Mouse (Mus musculus) CH12.LX (cell line): Measurements from ENCODE around the gene Vps41. TPM values are rescaled to one million over a fixed set of nuclear protein-coding genes. Genes with fewer than 3 reads are reported as not detected.

Experiments used
- DNase-seq: peaks from one replicate; pipeline ENCODE4 v3.0.0-alpha.2; 2013; ENCODE audit errors: extremely low read depth
- H3K27ac ChIP-seq: 2 replicates; pipeline ENCODE4 v1.5.1; 2012; ENCODE audit warnings: low read depth, mild to moderate bottlenecking, control low read depth, moderate library complexity; ENCODE audit not compliant: insufficient read depth
- H3K27me3 ChIP-seq: replicated peaks from 2 replicates; pipeline ENCODE3; 2012; ENCODE audit warnings: inconsistent platforms
- H3K36me3 ChIP-seq, 2 experiments: replicated peaks in 1 of 2; 2 replicates each; pipeline versions ENCODE3 to v1.6.1; 2012; ENCODE audit warnings: inconsistent platforms in 1 of 2, low read length in 1 of 2, mild to moderate bottlenecking in 1 of 2, mixed read lengths in 1 of 2, moderate library complexity in 1 of 2; ENCODE audit not compliant: control insufficient read depth in 1 of 2, insufficient read depth in 1 of 2
- H3K4me1 ChIP-seq, 2 experiments: 2 replicates each; pipeline ENCODE4 v1.6.1; 2012; ENCODE audit warnings: inconsistent platforms in 1 of 2, moderate library complexity in 1 of 2; ENCODE audit not compliant: insufficient read depth in 2 of 2, control insufficient read depth in 1 of 2
- H3K4me2 ChIP-seq: 2 replicates; pipeline ENCODE4 v1.6.1; 2012; ENCODE audit warnings: low read depth, mild to moderate bottlenecking, control low read depth; ENCODE audit not compliant: poor library complexity, insufficient read depth, severe bottlenecking
- H3K4me3 ChIP-seq, 3 experiments: fragments of 150-350 bp in 1 of 3; sonication (generic) in 1 of 3; replicated peaks in 1 of 3; 2 replicates each; pipeline versions ENCODE3 to v1.5.1; 2011 to 2012; ENCODE audit warnings: low read depth in 2 of 3, low read length in 2 of 3, mild to moderate bottlenecking in 2 of 3, moderate library complexity in 2 of 3, control low read depth in 1 of 3, improper control_type of control experiment in 1 of 3, inconsistent platforms in 1 of 3, mixed read lengths in 1 of 3; ENCODE audit not compliant: poor library complexity in 1 of 3
- H3K79me2 ChIP-seq: replicated peaks from 2 replicates; pipeline ENCODE4 v1.6.1; 2012; ENCODE audit warnings: mild to moderate bottlenecking, moderate library complexity; ENCODE audit not compliant: control insufficient read depth, poor library complexity, insufficient read depth, severe bottlenecking; ENCODE audit errors: extremely low read depth
- H3K9ac ChIP-seq: 2 replicates; pipeline ENCODE4 v1.6.1; 2012; ENCODE audit warnings: low read depth, mild to moderate bottlenecking, control low read depth, moderate library complexity; ENCODE audit not compliant: insufficient read depth
- H3K9me3 ChIP-seq: replicated peaks from 2 replicates; pipeline ENCODE3; 2012; ENCODE audit warnings: low read length, inconsistent platforms, mixed read lengths
- CHD1 ChIP-seq: IDR thresholded peaks from 2 replicates; pipeline ENCODE4 v1.6.1; 2012; ENCODE audit warnings: low read depth, low read length, improper control_type of control experiment, inconsistent platforms
- CHD2 ChIP-seq: IDR thresholded peaks from 2 replicates; pipeline ENCODE4 v1.6.1; 2011; ENCODE audit warnings: low read length, improper control_type of control experiment
- E2F4 ChIP-seq: IDR thresholded peaks from 2 replicates; pipeline ENCODE4 v1.6.1; 2011; ENCODE audit warnings: low read depth, low read length, improper control_type of control experiment; ENCODE audit not compliant: insufficient replicate concordance
- ELF1 ChIP-seq: IDR thresholded peaks from 2 replicates; pipeline ENCODE4 v1.6.1; 2014; ENCODE audit warnings: low read depth, mild to moderate bottlenecking, inconsistent platforms, low read length, improper control_type of control experiment
- EP300 ChIP-seq: IDR thresholded peaks from 2 replicates; pipeline ENCODE4 v1.6.1; 2011; ENCODE audit warnings: low read length, improper control_type of control experiment
- GABPA ChIP-seq: IDR thresholded peaks from 2 replicates; pipeline ENCODE4 v1.6.1; 2012; ENCODE audit warnings: low read depth, low read length, improper control_type of control experiment, inconsistent platforms; ENCODE audit not compliant: insufficient replicate concordance
- HCFC1 ChIP-seq: IDR thresholded peaks from 2 replicates; pipeline ENCODE4 v1.6.1; 2012; ENCODE audit warnings: low read depth, mild to moderate bottlenecking, inconsistent platforms, low read length, improper control_type of control experiment
- IRF4 ChIP-seq: IDR thresholded peaks from 2 replicates; pipeline ENCODE4 v1.6.1; 2014; ENCODE audit warnings: low read depth, mild to moderate bottlenecking, inconsistent platforms, low read length, improper control_type of control experiment
- JUN ChIP-seq: IDR thresholded peaks from 2 replicates; pipeline ENCODE4 v1.6.1; 2011; ENCODE audit warnings: low read depth, mild to moderate bottlenecking, low read length, improper control_type of control experiment, moderate library complexity; ENCODE audit not compliant: insufficient read depth
- KAT2A ChIP-seq: IDR thresholded peaks from 2 replicates; pipeline ENCODE4 v1.6.1; 2012; ENCODE audit warnings: low read length, improper control_type of control experiment, inconsistent platforms; ENCODE audit not compliant: insufficient replicate concordance
- MAX ChIP-seq: IDR thresholded peaks from 2 replicates; pipeline ENCODE4 v1.6.1; 2011; ENCODE audit warnings: low read length, improper control_type of control experiment
- MXI1 ChIP-seq: IDR thresholded peaks from 2 replicates; pipeline ENCODE4 v1.6.1; 2011; ENCODE audit warnings: mild to moderate bottlenecking, low read depth, low read length, improper control_type of control experiment
- MYC ChIP-seq: IDR thresholded peaks from 2 replicates; pipeline ENCODE4 v1.6.1; 2011; ENCODE audit warnings: low read depth, mild to moderate bottlenecking, improper control_type of control experiment, low read length
- NRF1 ChIP-seq: IDR thresholded peaks from 2 replicates; pipeline ENCODE4 v1.6.1; 2014; ENCODE audit warnings: low read depth, mild to moderate bottlenecking, inconsistent platforms, low read length, improper control_type of control experiment, moderate library complexity
- PAX5 ChIP-seq: IDR thresholded peaks from 2 replicates; pipeline ENCODE4 v1.6.1; 2012; ENCODE audit warnings: low read length, inconsistent platforms, mixed read lengths
- POLR2A ChIP-seq: IDR thresholded peaks from 2 replicates; pipeline ENCODE4 v1.6.1; 2011; ENCODE audit warnings: low read depth, mild to moderate bottlenecking, improper control_type of control experiment, low read length
- POLR2AphosphoS2 ChIP-seq: IDR thresholded peaks from 2 replicates; pipeline ENCODE4 v1.6.1; 2011; ENCODE audit warnings: low read depth, low read length, improper control_type of control experiment
- SIN3A ChIP-seq: IDR thresholded peaks from 2 replicates; pipeline ENCODE4 v1.6.1; 2012; ENCODE audit warnings: low read length, improper control_type of control experiment, inconsistent platforms
- TBP ChIP-seq: conservative IDR thresholded peaks from 2 replicates; pipeline ENCODE4 v1.6.1; 2011; ENCODE audit warnings: low read depth, low read length, improper control_type of control experiment
- USF1 ChIP-seq: IDR thresholded peaks from 2 replicates; pipeline ENCODE4 v1.6.1; 2014; ENCODE audit warnings: low read depth, mild to moderate bottlenecking, inconsistent platforms, low read length, improper control_type of control experiment
- USF2 ChIP-seq: conservative IDR thresholded peaks from 2 replicates; pipeline ENCODE4 v1.6.1; 2011; ENCODE audit warnings: low read depth, low read length, improper control_type of control experiment
- ZC3H11A ChIP-seq: IDR thresholded peaks from 2 replicates; pipeline ENCODE4 v1.6.1; 2012; ENCODE audit warnings: low read depth, mild to moderate bottlenecking, inconsistent platforms, low read length, improper control_type of control experiment
- ZKSCAN1 ChIP-seq: IDR thresholded peaks from 2 replicates; pipeline ENCODE4 v1.6.1; 2012; ENCODE audit warnings: low read depth, inconsistent platforms, low read length, improper control_type of control experiment, borderline replicate concordance
- dilution Hi-C: fragments of 300-500 bp; cut with MboI; formaldehyde crosslinking; loops from 2 replicates; pipeline ENCODE4 v1.14.3; 2020; ENCODE audit warnings: low sequenced_read_pairs; ENCODE audit not compliant: extremely low pct_unique_long_range_greater_than_20kb, extremely low pct_ligation_motif_present
- in situ Hi-C: fragments of 300-500 bp; cut with MboI; formaldehyde crosslinking; loops from 3 replicates; pipeline ENCODE4 v1.14.3; 2019; ENCODE audit warnings: low sequenced_read_pairs, low pct_ligation_motif_present, low pct_unique_long_range_greater_than_20kb, mixed read lengths
- polyA plus RNA-seq: library from polyadenylated mRNA; unstranded; fragments of >175 nt; gene quantifications from 2 replicates; pipeline ENCODE4 v1.2.1, GENCODE M21; 2012; ENCODE audit warnings: low read depth; ENCODE audit not compliant: insufficient read length
- total RNA-seq, 2 experiments: library from RNA; depleted of rRNA; stranded (reverse); fragments of 300-350 nt in 1 of 2; fragments of >200 nt in 1 of 2; gene quantifications; 2 replicates each; pipeline ENCODE4 v1.2.3; 2012 to 2014

The Vps41 gene
- total and polyA plus RNA-seq, 3 experiments = 41.7 to 59.2 (median 48.1) TPM

DNA sequence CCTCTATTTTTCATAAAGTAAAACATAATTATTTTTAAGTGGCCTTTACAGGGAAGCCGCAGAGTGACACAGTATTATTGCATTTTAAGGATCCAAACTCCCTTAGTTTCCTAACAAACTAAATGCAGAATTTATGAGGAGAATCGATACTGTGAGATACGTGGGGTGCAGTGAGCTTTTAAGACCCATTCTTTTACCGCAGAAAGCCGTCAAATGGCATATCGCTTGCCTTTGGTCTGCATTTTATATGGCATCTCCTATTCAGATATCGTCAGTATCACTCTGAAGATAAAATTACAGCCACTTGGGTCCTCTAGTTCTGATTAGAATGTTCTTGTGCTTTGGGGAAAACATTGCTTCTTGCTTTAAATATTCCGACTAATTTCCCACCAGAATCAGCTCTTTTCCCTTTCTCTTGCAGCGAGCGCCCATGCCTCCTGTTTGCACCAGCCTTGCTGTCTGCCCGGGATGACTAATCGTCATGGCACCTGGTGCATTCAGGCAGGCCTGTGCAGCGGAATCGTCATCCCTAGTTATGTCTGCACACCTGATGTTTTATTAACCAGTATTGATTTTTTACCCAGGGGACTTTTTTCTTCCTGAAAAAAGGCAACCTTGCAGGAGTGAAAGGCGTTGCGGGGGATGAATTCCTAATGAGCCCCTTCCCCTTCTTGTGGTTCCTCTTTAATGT is 26.6 kb downstream of the Vps41 start:
- dilution Hi-C loops = no loop called here
- Histone ChIP-seq H3K4me2 (no peak overlapping the region), H3K36me3 (peaks cover 19 to 43% of the 10 kb centered on the region in 2 experiments), H3K9me3 (peaks cover 9% of the 10 kb centered on the region), H3K79me2 (0 out of 2 replicates have a peak, but pooled peaks cover 1% of the 10 kb centered on the region), H3K9ac (no peak overlapping the region), H3K27ac (no peak overlapping the region)
- DNase-seq = no peak
- no peak for TF ChIP-seq MXI1
- no peak for TF ChIP-seq NRF1
- TF ChIP-seq POLR2A = no peak
- no peak for TF ChIP-seq IRF4
- no peak for TF ChIP-seq GABPA
- no peak for TF ChIP-seq HCFC1
- TF ChIP-seq ZKSCAN1 = no peak
- no peak for TF ChIP-seq POLR2AphosphoS2
- TF ChIP-seq TBP = no peak
- no peak for TF ChIP-seq ZC3H11A
- no peak for TF ChIP-seq EP300
- no peak for TF ChIP-seq USF2
- TF ChIP-seq E2F4 = no peak
- no peak for TF ChIP-seq KAT2A
- TF ChIP-seq PAX5 = no peak
- TF ChIP-seq CHD2 = no peak
- no peak for TF ChIP-seq CHD1
- no peak for TF ChIP-seq JUN
- TF ChIP-seq, all 38 proteins: peak for 0
- Histone ChIP-seq H3K27me3 (no peaks in the 10 kb centered on the region), H3K4me1 (peaks cover 0 to 3% of the 10 kb centered on the region in 2 experiments; a peak in 1 of 4 replicates), H3K4me3 (no peak overlapping the region)
- in situ Hi-C loops = no loop called here

DNA sequence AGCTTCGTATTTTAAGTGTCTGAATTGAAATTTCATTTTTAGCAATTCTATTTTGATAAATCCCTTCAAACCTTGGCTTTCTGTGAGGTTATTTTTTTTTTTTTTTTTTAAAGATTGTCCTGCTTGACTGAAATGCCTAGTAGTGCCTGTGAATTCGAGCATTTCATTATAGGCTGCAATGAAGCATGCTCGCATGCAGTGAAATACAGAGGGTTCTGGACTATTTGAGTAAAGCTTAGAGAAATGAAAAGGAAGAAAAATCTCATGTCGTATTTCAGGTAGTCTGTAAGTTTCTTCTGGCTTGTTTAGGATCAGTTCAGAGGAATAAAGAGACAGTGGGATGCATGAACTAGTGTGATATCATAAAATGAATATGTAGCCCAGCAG is 27.2 kb downstream of the Vps41 start:
- Histone ChIP-seq H3K79me2 (0 out of 2 replicates have a peak, but pooled peaks cover 1% of the 10 kb centered on the region), H3K9ac (no peak overlapping the region), H3K36me3 (peaks cover 19 to 40% of the 10 kb centered on the region in 2 experiments), H3K4me1 (peaks cover 0 to 3% of the 10 kb centered on the region in 2 experiments; a peak in 1 of 4 replicates), H3K27ac (no peak overlapping the region), H3K27me3 (no peaks in the 10 kb centered on the region), H3K4me2 (no peak overlapping the region), H3K9me3 (peaks cover 9% of the 10 kb centered on the region), H3K4me3 (no peak overlapping the region)
- DNase-seq = no peak
- in situ Hi-C loops = no loop called here
- TF ChIP-seq EP300 (no peak), USF1 (no peak), MYC (no peak), SIN3A (no peak), CHD1 (no peak), ELF1 (no peak), MAX (no peak), NRF1 (no peak)
- dilution Hi-C loops = no loop called here
